Mouse (Mus musculus): Measurements from ENCODE around the gene Hist1h2ao.
A peak's percentile ranks its signal among the peaks of the same experiment; 100 is the strongest.
"Not testable (repeated sequence)": the region's sequence is repeated elsewhere in the genome, so short reads cannot be mapped to it uniquely, and the experiment has no call there.

Hist1h2ao gene

DNA sequence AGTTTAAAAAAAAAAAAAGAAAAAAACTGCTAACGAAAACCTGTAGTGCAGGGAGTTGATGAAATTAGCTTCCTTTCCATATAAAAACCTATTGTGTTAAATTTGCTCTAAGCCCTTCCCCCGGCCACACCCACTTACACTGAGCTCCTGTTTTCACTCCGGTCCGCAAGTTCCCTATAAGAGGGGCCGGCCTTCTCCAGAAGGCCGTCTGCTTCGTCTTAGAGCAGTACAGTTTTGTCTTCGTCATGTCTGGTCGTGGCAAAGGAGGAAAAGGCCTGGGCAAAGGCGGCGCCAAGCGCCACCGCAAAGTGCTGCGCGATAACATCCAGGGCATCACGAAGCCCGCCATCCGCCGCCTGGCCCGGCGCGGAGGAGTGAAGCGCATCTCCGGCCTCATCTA lies 1.3 kb downstream of the Hist1h2ao start, which contains the start of gene Hist1h4m:
Hist1h4m (plus strand) TSS at position 208 of the 400 bp plus-strand sequence.
- not testable (repeated sequence) for DNase-seq (ENCODE audit: low spot score)

- DNase-seq (ENCODE audit: low spot score) = not testable (repeated sequence)
Observed at GRCm38 (mm10) chr13:21812092-21812491, 1.8 kb downstream of the Hist1h2ao start.

GRCm38 (mm10) chr13:21820082-21820890 lies 10.0 kb downstream of the Hist1h2ao start:
- DNase-seq (ENCODE audit: low spot score) = not testable (repeated sequence)

DNA sequence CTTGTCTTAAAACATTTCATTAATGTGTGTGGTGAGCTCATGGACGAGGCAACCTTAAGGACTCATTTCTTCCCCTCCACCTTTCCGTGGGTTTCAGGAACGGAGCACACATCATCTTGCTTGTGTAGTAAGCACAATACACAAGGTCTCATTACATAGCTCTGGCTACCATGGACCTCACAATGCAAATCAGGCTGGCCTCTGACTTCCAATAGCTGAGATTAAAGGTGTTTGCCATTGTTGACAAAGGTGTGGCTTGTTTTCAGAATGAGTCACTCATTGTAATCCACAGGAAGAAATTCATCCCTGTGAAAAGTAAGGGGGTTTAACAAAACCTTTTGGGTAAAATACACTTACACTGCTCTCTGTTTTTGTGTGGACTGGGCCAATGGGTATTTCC lies 18.2 kb downstream of the Hist1h2ao start:
- DNase-seq (ENCODE audit: low spot score) = no peak

GRCm38 (mm10) chr13:21830344-21830743 lies 20.1 kb downstream of the Hist1h2ao start:
- DNase-seq (ENCODE audit: low spot score) = no peak

- not testable (repeated sequence) for DNase-seq (ENCODE audit: low spot score)
Observed at GRCm38 (mm10) chr13:21831418-21832394, 21.4 kb downstream of the Hist1h2ao start, which contains the start of gene Hist1h4n. Gene Hist1h4n (minus strand): TSS chr13:21832196.

GRCm38 (mm10) chr13:21833461-21833860 lies 23.2 kb downstream of the Hist1h2ao start, which contains the start of the genes Hist1h2ap and Hist1h2br:
Gene Hist1h2ap (minus strand): TSS chr13:21833507.
Gene Hist1h2br (plus strand): TSS chr13:21833743.
- DNase-seq (ENCODE audit: low spot score) = not testable (repeated sequence)

DNA sequence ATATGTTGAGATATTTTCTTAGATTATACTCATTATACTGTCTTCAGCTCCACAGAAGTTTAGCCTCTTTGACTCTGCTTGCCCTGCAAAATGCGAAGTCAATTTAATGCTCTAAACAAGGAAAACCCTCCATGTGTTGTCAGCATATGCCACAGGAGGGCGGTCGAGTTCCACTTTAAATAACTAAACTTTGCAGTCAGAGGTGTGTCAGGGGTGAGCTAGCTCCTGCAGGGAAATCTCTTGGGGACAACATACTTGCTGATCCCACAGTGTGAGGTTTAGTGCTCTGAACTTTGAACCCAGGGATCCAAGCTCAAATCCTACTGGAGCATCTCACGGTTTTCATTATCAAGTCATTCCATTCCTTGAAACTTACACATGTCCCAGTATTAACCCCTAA lies 30.2 kb downstream of the Hist1h2ao start:
- DNase-seq (ENCODE audit: low spot score) = not testable (repeated sequence)

- DNase-seq (ENCODE audit: low spot score) = not testable (repeated sequence)
Observed at GRCm38 (mm10) chr13:21846356-21846755, 36.1 kb downstream of the Hist1h2ao start.

GRCm38 (mm10) chr13:21847883-21848282 lies 37.6 kb downstream of the Hist1h2ao start:
- DNase-seq (ENCODE audit: low spot score) = peak; percentile 82

- DNase-seq (ENCODE audit: low spot score) = not testable (repeated sequence)
Observed at GRCm38 (mm10) chr13:21850696-21851095, 40.4 kb downstream of the Hist1h2ao start.

GRCm38 (mm10) chr13:21852215-21852945 lies 42.1 kb downstream of the Hist1h2ao start:
- DNase-seq (ENCODE audit: low spot score) = no peak

GRCm38 (mm10) chr13:21855146-21855545 lies 44.9 kb downstream of the Hist1h2ao start:
- peak; percentile 92 for DNase-seq (ENCODE audit: low spot score)

DNA sequence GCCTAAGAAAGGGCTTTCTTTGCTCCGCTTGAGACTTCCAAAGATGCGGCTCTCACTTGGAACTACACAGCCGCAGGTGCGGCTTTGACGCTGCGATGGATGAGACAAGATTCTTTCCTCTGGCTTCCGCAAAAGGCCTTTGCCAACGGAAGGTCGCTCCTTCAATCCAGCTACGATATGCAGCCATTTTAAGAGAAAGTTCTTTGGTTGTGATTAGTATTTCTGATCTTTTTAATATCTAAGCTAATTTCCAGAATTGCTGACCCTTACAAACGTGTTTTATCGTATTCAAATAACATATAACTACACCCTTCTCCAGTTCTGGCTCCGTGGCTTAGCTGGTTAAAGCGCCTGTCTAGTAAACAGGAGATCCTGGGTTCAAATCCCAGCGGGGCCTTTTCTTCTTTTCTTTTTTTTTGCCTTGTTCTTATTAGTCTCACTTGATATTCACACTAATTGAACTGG lies 45.5 kb downstream of the Hist1h2ao start:
- peak; percentile 94 for DNase-seq (ENCODE audit: low spot score)
